Mouse (Mus musculus): ENCODE data around the gene Acsf2. TPM values are rescaled to one million over a fixed set of nuclear protein-coding genes. Genes with fewer than 3 reads are reported as not detected.
A peak's percentile ranks its signal among the peaks of the same experiment; 100 is the strongest.
"Not testable (repeated sequence)": the region's sequence is repeated elsewhere in the genome, so short reads cannot be mapped to it uniquely, and the experiment has no call there.

Gene Acsf2
- polyA plus RNA-seq (2016; fragmentation: Nextera tagmentation; extraction: Ambion mirVana) = 3.0 and 3.5 TPM in 2 replicates

DNA sequence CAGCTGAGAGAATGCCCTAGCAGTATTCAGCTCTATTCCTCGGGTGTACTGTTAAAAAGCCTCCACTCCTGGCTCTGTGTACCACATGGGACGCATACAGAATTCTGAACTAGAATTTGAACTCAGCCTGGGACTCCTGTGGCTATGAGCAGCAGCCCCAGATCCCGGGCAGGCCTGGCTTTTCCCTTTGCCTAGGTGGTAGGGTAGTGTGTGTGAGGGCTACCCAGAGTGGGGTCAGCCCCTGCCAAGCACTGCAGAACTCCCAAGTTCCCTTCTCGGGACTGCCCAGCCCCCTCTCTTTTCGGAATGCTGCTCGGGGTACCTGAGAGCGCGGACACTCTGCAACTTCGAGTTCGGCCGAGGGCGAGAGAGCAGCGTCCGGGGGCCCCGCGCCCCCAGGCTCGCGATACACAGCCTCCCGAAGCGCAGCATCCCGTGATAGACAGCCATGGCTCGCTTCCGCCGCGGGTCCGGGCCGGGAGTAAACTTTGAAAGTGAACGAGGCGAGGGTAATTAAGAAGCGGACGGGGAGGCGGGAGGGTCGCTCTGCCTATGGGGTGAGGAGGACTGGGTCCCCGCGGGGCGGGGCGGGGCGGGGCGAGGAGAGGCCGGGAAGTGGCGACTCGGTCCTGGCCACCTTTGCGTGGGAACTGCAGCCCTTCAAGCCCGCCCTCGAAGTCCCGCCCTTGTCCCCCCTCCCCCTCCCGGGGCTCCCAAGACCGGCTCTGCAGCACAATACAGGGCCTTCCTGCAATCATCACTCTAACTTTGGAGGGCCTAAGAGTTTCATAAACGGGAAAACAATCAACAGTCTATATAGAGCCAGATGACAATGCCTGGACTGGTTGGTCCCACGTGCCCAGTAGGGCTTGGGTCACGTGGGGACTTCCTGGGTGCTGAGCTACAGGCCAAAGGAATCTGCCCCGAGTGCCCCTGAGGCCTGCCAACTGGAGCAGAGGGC is at the start of gene Acsf2:
Gene Acsf2 (minus strand): TSS at position 551 of the 961 bp plus-strand sequence.
- H3K36me3 ChIP-seq = no peaks in the 10 kb centered on the region
- peaks cover 24% of the 10 kb centered on the region for H3K4me1 ChIP-seq
- DNase-seq (ENCODE audit: low spot score) = peak; percentile 88
- H3K9me3 ChIP-seq (replicated peaks) = no peaks in the 10 kb centered on the region
- H3K27me3 ChIP-seq (ENCODE audit: low read depth, poor library complexity, severe bottlenecking) = peaks cover 27% of the 10 kb centered on the region
- WGBS = 2% methylated on average over 52 of the region's 52 CpGs
- peak within 1 kb of the TSS; percentile 84 for H3K27ac ChIP-seq (replicated peaks)
- H3K4me3 ChIP-seq = peak within 1 kb of the TSS; percentile 64

DNA sequence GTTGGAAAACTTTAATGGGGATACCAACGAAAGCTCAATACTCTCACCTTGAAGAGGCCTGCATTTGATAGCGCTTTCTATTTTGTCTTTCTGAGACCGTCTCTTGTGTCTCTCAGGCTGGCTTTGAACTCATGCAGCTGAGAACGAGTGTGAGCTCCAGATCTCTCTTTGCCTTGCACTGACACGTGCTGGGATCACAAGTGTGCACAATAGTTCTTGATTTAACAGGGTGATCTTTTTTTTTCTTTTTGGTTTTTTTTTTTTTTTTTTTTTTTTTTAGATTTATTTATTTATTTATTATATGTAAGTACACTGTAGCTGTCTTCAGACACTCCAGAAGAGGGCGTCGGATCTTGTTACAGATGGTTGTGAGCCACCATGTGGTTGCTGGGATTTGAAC is 49.6 kb upstream of the Acsf2 start:
- Histone ChIP-seq H3K4me1 (peaks cover 27% of the 10 kb centered on the region), H3K36me3 (peaks cover 62% of the 10 kb centered on the region)
- not testable (repeated sequence) for H3K27ac ChIP-seq (replicated peaks); H3K4me3 ChIP-seq; DNase-seq (ENCODE audit: low spot score); H3K9me3 ChIP-seq (replicated peaks); H3K27me3 ChIP-seq (ENCODE audit: low read depth, poor library complexity, severe bottlenecking)
- WGBS = 93% methylated on average over 7 of the region's 7 CpGs

DNA sequence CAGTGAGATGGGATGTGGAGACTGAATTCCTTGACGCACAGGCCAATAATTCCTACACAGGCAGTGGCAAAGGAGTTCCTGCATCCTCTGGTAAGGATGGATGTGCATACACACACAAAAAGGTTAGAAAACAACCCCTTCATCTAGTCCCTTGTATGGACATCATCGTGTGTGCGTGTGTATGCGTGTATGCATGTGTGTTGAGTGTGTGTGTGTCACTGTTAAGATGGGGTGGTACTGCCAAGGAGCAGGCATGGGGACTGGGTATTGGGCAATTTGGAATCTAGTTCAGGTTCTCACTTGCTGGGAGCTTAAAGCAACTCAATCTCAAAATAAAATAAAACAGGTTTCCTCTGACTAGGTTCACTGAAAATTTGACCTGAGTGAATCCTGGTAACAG is 44.8 kb upstream of the Acsf2 start:
- no peaks in the 10 kb centered on the region for H3K4me1 ChIP-seq
- no peaks in the 10 kb centered on the region for H3K27me3 ChIP-seq (ENCODE audit: low read depth, poor library complexity, severe bottlenecking)
- no peaks in the 10 kb centered on the region for H3K9me3 ChIP-seq (replicated peaks)
- WGBS = 90% methylated on average over 4 of the region's 4 CpGs
- H3K4me3 ChIP-seq = no peak overlapping the region
- H3K36me3 ChIP-seq = peaks cover 97% of the 10 kb centered on the region
- H3K27ac ChIP-seq (replicated peaks) = no peak overlapping the region
- no peak for DNase-seq (ENCODE audit: low spot score)

DNA sequence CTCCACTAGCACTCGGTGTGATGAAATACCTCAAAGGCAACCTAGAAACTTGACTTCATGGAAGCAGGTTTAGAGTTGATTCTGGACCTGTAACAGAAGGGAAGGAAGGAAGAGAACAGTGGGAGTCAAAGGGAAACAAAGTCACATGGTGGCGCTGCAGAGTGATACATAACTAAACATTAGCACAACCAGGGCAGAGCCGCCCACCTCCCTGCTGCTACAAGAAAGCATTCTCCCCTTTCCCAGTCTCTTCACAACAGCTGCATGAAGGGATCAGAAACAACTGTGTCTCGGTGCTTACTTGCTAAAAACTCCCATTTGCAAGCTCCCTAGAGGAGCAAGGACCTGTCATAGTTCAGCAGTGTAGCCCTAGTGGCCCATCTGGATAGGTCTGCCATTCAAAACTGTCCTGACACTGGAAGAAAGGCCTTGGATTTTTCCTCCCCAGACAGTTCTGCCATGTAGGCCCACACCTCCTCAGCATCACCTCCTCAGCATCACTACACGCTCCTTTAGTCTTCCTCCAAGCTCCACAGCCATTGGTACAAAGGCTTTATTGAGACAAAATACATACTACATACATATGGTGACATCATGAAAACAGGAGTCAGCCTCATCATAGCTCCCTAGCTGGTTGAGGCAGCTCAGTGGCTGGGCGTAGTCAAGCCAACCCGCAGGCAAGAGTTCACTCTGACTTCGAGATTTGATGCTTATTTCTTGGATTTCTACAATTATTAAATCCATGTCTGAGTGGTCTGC is 43.0 kb upstream of the Acsf2 start:
- H3K4me3 ChIP-seq = no peak overlapping the region
- no peaks in the 10 kb centered on the region for H3K27me3 ChIP-seq (ENCODE audit: low read depth, poor library complexity, severe bottlenecking)
- no peak overlapping the region for H3K27ac ChIP-seq (replicated peaks)
- H3K9me3 ChIP-seq (replicated peaks) = no peaks in the 10 kb centered on the region
- H3K36me3 ChIP-seq = peaks cover 99% of the 10 kb centered on the region
- no peak for DNase-seq (ENCODE audit: low spot score)
- H3K4me1 ChIP-seq = no peaks in the 10 kb centered on the region
- 88% methylated on average over 8 of the region's 8 CpGs for WGBS

DNA sequence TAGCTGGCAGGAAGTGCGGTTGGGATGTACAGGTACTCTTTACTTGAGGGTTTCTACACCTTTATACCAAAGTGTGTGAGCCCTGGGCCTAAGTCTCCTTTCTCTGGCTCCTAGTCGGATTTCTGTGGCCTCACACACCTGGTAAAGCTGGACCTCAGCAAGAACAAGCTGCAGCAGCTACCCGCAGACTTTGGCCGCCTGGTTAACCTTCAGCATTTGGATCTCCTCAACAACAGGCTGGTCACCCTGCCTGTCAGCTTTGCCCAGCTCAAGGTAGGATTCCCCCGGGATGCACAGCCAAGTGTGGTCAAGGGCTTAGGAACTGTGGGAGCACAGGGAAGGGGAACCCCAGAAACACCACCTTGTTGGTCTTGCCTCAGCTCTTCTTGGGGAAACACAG is 32.8 kb upstream of the Acsf2 start:
- DNase-seq (ENCODE audit: low spot score) = no peak
- Histone ChIP-seq H3K36me3 (peaks cover 84% of the 10 kb centered on the region), H3K9me3 (replicated peaks) (no peaks in the 10 kb centered on the region), H3K27me3 (ENCODE audit: low read depth, poor library complexity, severe bottlenecking) (no peaks in the 10 kb centered on the region), H3K4me3 (no peak overlapping the region), H3K4me1 (peaks cover 16% of the 10 kb centered on the region), H3K27ac (replicated peaks) (no peak overlapping the region)
- WGBS = 90% methylated on average over 5 of the region's 5 CpGs

DNA sequence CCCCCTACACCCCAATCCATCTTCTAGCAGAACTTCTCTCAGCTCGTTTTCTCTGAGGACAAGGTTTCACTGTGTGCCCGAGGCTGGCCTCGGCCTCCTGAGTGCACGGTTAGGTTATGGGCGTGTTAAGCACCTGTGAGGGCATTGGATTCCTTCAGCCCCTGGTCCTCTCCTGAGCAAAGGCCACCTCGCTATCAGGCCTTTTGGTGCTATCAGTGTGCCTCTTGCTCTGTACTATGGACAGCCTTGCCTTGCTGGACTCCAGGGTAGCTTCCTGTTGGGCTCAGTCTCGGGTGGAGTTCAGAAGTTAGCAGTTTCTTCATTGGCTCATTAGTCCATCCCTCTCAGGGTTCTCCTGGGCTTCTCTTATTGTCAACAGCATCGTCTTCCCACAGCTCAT is 31.3 kb upstream of the Acsf2 start:
- Histone ChIP-seq H3K9me3 (replicated peaks) (no peaks in the 10 kb centered on the region), H3K4me1 (peaks cover 16% of the 10 kb centered on the region), H3K36me3 (peaks cover 69% of the 10 kb centered on the region), H3K27ac (replicated peaks) (no peak overlapping the region), H3K27me3 (ENCODE audit: low read depth, poor library complexity, severe bottlenecking) (no peaks in the 10 kb centered on the region), H3K4me3 (no peak overlapping the region)
- WGBS = 92% methylated on average over 8 of the region's 8 CpGs
- DNase-seq (ENCODE audit: low spot score) = no peak

DNA sequence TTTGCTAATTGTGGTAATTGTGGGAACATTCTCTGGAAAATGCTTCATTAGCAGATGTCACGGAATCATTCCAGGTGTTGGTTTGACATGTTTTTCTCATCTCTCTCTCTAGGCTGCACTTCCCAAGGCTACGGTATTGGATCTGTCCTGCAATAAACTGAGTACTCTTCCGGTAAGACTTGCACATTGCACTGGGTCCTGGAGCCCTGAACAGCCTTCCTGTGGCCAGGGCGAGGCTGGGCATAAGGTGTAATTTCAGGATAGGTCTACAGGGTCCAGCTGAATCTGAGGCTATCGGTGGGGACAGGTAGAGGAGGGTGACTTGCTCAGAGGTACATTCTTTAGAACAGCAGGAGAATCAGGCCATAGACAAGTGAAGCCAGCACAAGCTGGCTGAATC is 30.3 kb upstream of the Acsf2 start:
- DNase-seq (ENCODE audit: low spot score) = no peak
- no peaks in the 10 kb centered on the region for H3K27me3 ChIP-seq (ENCODE audit: low read depth, poor library complexity, severe bottlenecking)
- H3K4me1 ChIP-seq = peaks cover 16% of the 10 kb centered on the region
- over 99% methylated on average over 5 of the region's 5 CpGs for WGBS
- peaks cover 59% of the 10 kb centered on the region for H3K36me3 ChIP-seq
- no peaks in the 10 kb centered on the region for H3K9me3 ChIP-seq (replicated peaks)
- no peak overlapping the region for H3K27ac ChIP-seq (replicated peaks)
- no peak overlapping the region for H3K4me3 ChIP-seq

DNA sequence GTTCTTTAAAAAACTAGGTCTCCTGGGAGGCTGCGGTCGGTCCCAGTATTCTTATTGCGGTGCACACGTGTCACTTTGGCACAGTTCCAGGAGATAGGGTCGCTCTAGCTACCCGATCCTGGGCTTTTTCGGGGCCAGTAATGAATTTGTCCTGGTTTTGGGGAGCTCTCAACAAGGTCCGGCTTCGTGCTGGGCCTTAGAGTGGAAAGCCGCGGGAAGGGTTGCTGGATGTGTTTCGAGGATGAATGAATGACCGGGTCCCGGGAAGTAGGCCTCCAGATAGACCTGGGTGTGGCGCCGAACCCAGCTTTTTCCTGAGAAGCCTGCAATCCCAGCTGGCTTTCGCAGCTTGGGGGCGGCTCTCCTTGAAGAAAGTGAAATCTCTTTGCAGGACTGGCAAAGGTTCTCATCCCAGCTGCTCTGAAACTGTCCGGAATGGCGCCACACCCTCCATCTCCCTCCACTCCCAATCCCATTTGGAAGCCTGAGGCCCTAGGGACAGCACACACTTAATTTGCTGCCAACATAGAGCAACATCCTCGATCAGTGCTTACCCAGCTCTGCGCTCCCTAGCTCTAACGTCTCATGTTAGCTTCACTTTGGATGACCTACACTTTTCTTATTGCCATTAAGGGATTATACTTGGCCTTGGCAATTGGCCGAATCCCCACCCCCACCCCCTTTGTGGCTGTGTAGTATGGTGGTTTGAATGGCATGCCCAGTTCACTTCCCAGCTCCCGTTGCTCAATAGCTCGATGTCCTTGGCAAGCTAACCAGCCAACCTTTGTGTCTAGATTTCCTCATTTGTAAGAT is 28.7 kb upstream of the Acsf2 start:
- WGBS = 17% methylated on average over 26 of the region's 26 CpGs
- H3K27ac ChIP-seq (replicated peaks) = peak overlapping the region; percentile 88
- DNase-seq (ENCODE audit: low spot score) = peak; percentile 25

DNA sequence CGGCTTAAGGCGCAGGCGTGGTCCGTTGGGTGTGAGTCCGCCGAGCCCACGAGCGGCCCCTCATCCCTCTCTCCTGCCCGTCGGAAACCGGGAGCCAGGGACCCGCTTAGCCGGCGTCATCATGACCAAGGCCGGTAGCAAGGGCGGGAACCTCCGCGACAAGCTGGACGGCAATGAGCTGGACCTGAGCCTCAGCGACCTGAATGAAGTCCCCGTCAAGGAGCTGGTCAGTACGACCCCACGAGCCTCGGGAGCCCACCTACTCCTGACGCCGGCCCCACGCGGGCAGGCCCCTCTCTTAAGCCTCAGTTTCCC is 28.2 kb upstream of the Acsf2 start:
- no peak for DNase-seq (ENCODE audit: low spot score)
- H3K36me3 ChIP-seq = peaks cover 38% of the 10 kb centered on the region
- peak overlapping the region; percentile 94 for H3K4me3 ChIP-seq
- H3K27ac ChIP-seq (replicated peaks) = peak overlapping the region; percentile 88
- under 1% methylated on average over 28 of the region's 28 CpGs for WGBS
- H3K27me3 ChIP-seq (ENCODE audit: low read depth, poor library complexity, severe bottlenecking) = no peaks in the 10 kb centered on the region
- no peaks in the 10 kb centered on the region for H3K9me3 ChIP-seq (replicated peaks)
- H3K4me1 ChIP-seq = peaks cover 16% of the 10 kb centered on the region

More for the DNA sequence above, 28.7 kb upstream of the Acsf2 start:
- Histone ChIP-seq H3K9me3 (replicated peaks) (no peaks in the 10 kb centered on the region), H3K4me1 (peaks cover 16% of the 10 kb centered on the region), H3K36me3 (peaks cover 43% of the 10 kb centered on the region), H3K4me3 (peak overlapping the region; percentile 94), H3K27me3 (ENCODE audit: low read depth, poor library complexity, severe bottlenecking) (no peaks in the 10 kb centered on the region)

DNA sequence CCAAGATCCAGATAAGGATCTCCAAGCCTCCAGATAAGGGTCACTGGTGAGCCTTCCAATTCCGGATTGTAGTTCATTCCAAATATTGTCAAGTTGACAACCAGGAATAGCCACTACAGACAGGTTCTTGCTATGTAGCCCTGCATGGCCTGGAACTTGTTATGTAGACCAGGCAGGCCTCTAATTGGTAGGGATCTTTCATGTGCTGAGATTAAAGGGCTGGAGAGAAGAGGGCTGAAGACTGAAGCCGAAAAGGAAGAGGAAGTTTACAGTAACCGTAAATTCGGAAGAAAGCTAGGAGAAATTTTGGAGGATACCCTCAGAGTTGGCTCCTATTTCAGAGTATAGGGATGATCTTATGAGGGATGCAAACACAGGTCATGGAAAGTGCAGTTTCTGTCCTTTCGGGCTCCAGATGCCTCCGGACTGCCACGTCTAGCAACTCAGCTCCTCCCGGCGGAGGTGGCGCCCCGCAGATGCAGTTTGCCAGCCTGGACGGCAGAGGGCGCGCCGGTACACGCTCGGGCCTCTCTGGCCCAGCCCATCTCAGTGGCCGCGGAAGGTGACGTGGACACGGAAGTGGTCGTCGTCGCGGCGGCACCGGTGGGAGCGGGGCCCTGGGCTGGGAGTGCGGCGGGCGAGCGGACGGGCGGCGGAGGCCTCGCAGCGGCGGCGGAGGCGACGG is 27.7 kb upstream of the Acsf2 start, which contains the start of gene Lrrc59:
Gene Lrrc59 (plus strand): TSS at position 569 of the 685 bp plus-strand sequence.
- DNase-seq (ENCODE audit: low spot score) = peak; percentile 95
- H3K36me3 ChIP-seq = peaks cover 33% of the 10 kb centered on the region
- WGBS = 7% methylated on average over 41 of the region's 41 CpGs
- no peaks in the 10 kb centered on the region for H3K27me3 ChIP-seq (ENCODE audit: low read depth, poor library complexity, severe bottlenecking)
- H3K4me3 ChIP-seq = peak within 1 kb of the TSS; percentile 94
- H3K27ac ChIP-seq (replicated peaks) = peak within 1 kb of the TSS; percentile 88
- peaks cover 16% of the 10 kb centered on the region for H3K4me1 ChIP-seq
- H3K9me3 ChIP-seq (replicated peaks) = no peaks in the 10 kb centered on the region

DNA sequence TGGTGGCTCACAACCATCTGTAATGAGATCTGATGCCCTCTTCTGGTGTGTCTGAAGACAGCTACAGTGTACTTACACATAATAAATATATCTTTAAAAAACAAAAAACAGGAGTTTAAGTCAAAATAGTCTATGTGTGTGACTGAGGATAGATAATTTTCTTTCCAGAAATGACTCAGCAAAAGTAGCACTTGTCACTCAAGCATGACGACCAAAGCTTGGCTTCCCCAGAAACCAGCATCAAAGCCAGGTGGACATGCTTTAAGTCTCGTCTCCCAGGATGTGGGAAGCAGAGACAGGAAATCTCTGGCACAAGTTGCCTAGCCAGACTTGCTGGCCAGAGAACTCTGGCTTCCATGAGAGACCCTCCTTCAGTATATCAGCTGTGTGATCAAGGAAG is 20.5 kb upstream of the Acsf2 start:
- Histone ChIP-seq H3K9me3 (replicated peaks) (peaks cover 1% of the 10 kb centered on the region; the same call in 1 of the 2 replicates), H3K4me3 (no peak overlapping the region), H3K27me3 (ENCODE audit: low read depth, poor library complexity, severe bottlenecking) (peaks cover 8% of the 10 kb centered on the region; the same call in 1 of the 2 replicates), H3K4me1 (no peaks in the 10 kb centered on the region), H3K27ac (replicated peaks) (no peak overlapping the region), H3K36me3 (no peaks in the 10 kb centered on the region)
- no peak for DNase-seq (ENCODE audit: low spot score)
- WGBS = 79% methylated on average over 2 of the region's 2 CpGs

DNA sequence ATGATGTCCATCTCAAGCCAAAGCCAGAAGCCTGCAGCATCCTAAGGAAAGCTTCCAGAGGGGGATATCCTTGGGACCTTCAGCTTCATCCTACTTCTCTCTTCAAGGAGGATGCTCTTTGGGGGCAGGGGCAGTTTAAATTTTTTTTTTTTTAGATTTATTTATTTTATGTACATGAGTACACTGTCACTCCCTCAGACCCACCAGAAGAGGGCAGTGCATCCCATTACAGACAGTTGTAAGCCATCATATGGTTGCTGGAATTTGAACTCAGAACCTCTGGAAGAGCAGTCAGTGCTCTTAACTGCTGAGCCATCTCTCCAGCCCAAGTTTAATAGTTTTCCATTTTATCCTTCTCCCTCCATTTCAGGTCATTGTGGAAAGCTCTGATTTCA is 19.8 kb upstream of the Acsf2 start:
- Histone ChIP-seq H3K27me3 (ENCODE audit: low read depth, poor library complexity, severe bottlenecking) (peaks cover 15% of the 10 kb centered on the region), H3K36me3 (no peaks in the 10 kb centered on the region), H3K27ac (replicated peaks) (no peak overlapping the region), H3K4me1 (no peaks in the 10 kb centered on the region), H3K4me3 (no peak overlapping the region), H3K9me3 (replicated peaks) (peaks cover 3% of the 10 kb centered on the region; the same call in 1 of the 2 replicates)
- DNase-seq (ENCODE audit: low spot score) = no peak
